Mouse (Mus musculus) lung, adult 2 months (tissue): ENCODE measurements at regions not wholly inside any gene's neighbourhood (a gene's known extent, or its start where the extent isn't known, plus 50 kb on each side); places are given as distances from the start of the nearest gene placed in this dataset.

ENCODE experiments used
- CTCF ChIP-seq: fragments of 200-500 bp; IDR thresholded peaks from 2 replicates; pipeline ENCODE4 v1.5.1; 2011; ENCODE audit warnings: mild to moderate bottlenecking, low read length, control low read depth; ENCODE audit not compliant: insufficient read depth
- POLR2A ChIP-seq: fragments of 200-500 bp; IDR thresholded peaks from 2 replicates; pipeline ENCODE4 v1.6.1; 2011; ENCODE audit warnings: low read depth, mild to moderate bottlenecking, control low read depth, low read length, borderline replicate concordance; ENCODE audit errors: extremely low read depth

GRCm38 (mm10) chr6:140251527-140251926 lies 172.3 kb upstream of the Plekha5 start:
- TF ChIP-seq POLR2A (no peak), CTCF (no peak)
